Mouse (Mus musculus) embryonic facial prominence, embryonic 14.5 days (tissue): Measurements from ENCODE around the gene Sirt2. TPM values are rescaled to one million over a fixed set of nuclear protein-coding genes. Genes with fewer than 3 reads are reported as not detected.

Experiments used
- ATAC-seq: fragments of 200-750 bp; cut with Nextera tagmentation; 2 replicates; pipeline ENCODE4 v1.8.0; 2017; ENCODE audit warnings: low read depth, moderate number of reproducible peaks, moderate TSS enrichment
- DNase-seq: peaks from one replicate; pipeline ENCODE4 v3.0.0-alpha.2; 2015; ENCODE audit warnings: low spot score
- H3K27ac ChIP-seq: fragments of 300-500 bp; sonication (generic); replicated peaks from 2 replicates; pipeline ENCODE4 v1.5.1; 2014; ENCODE audit warnings: low read depth, mild to moderate bottlenecking, low read length, moderate library complexity
- H3K27me3 ChIP-seq: fragments of 300-500 bp; sonication (generic); replicated peaks from 2 replicates; pipeline ENCODE4 v1.6.1; 2014; ENCODE audit warnings: low read length; ENCODE audit not compliant: control insufficient read depth, insufficient read depth
- H3K36me3 ChIP-seq: fragments of 300-500 bp; sonication (generic); 2 replicates; pipeline ENCODE4 v1.6.1; 2014; ENCODE audit warnings: low read length, mixed read lengths; ENCODE audit not compliant: control insufficient read depth, insufficient read depth
- H3K4me1 ChIP-seq: fragments of 300-500 bp; sonication (generic); 2 replicates; pipeline ENCODE4 v1.6.1; 2014; ENCODE audit warnings: antibody characterized with exemption, low read length; ENCODE audit not compliant: control insufficient read depth, insufficient read depth
- H3K4me2 ChIP-seq: fragments of 300-500 bp; sonication (generic); 2 replicates; pipeline ENCODE4 v1.6.1; 2014; ENCODE audit warnings: low read depth, mild to moderate bottlenecking, low read length, moderate library complexity, mixed read lengths
- H3K4me3 ChIP-seq: fragments of 300-500 bp; sonication (generic); 2 replicates; pipeline ENCODE4 v1.5.1; 2014; ENCODE audit warnings: low read depth, mild to moderate bottlenecking, low read length
- H3K9ac ChIP-seq: fragments of 300-500 bp; sonication (generic); 2 replicates; pipeline ENCODE4 v1.6.1; 2014; ENCODE audit warnings: low read depth, mild to moderate bottlenecking, low read length, moderate library complexity, mixed read lengths
- H3K9me3 ChIP-seq: fragments of 300-500 bp; sonication (generic); 2 replicates; pipeline ENCODE4 v1.6.1; 2016; ENCODE audit warnings: low read length; ENCODE audit not compliant: control insufficient read depth
- WGBS: fragments of 180-500 bp; shearing (Covaris S2); extraction: QIAGEN DNeasy Blood & Tissue Kit; methylation state at CpG from one replicate; pipeline ENCODE4 v1.1.7; 2014; 5-methylcytosine and 5-hydroxymethylcytosine counted together
- polyA plus RNA-seq: library from polyadenylated mRNA; unstranded; fragments of >200 nt; fragmentation: Nextera tagmentation; extraction: Ambion mirVana; gene quantifications from 2 replicates; pipeline ENCODE4 v1.2.1, GENCODE M21; 2014

Gene Sirt2
- polyA plus RNA-seq: 76.8 and 79.3 TPM in 2 replicates

GRCm38 (mm10) chr7:28766173-28766879, at the start of gene Sirt2:
Sirt2 (plus strand) TSS chr7:28766735.
- ATAC-seq (peak; percentile 99), DNase-seq (peak; percentile 99)
- Histone ChIP-seq H3K36me3 (peaks cover 17% of the 10 kb centered on the region), H3K27me3 (no peaks in the 10 kb centered on the region), H3K4me1 (peaks cover 12% of the 10 kb centered on the region), H3K9me3 (no peaks in the 10 kb centered on the region), H3K9ac (peak within 1 kb of the TSS; percentile 72), H3K27ac (no peak within 1 kb of the TSS), H3K4me3 (peak within 1 kb of the TSS; percentile 65), H3K4me2 (peak within 1 kb of the TSS; percentile 65)
- under 1% methylated on average over 44 of the region's 45 CpGs for WGBS

- H3K27me3 ChIP-seq: no peaks in the 10 kb centered on the region
- 65% methylated on average over 10 of the region's 10 CpGs for WGBS
- no peaks in the 10 kb centered on the region for H3K9me3 ChIP-seq
- H3K4me2 ChIP-seq: peak overlapping the region; percentile 75
- H3K36me3 ChIP-seq: no peaks in the 10 kb centered on the region
- 0 out of 2 replicates have a peak overlapping the region, but pooled peaks have one; percentile 75 for H3K9ac ChIP-seq
- H3K4me3 ChIP-seq: peak overlapping the region; percentile 52
- no peak for ATAC-seq
- H3K4me1 ChIP-seq: peaks cover 5% of the 10 kb centered on the region
- no peak overlapping the region for H3K27ac ChIP-seq
- DNase-seq: no peak
These were observed 48.8 kb upstream of the Sirt2 start for GRCm38 (mm10) chr7:28717726-28718125.

- Histone ChIP-seq H3K9me3 (no peaks in the 10 kb centered on the region), H3K4me1 (peaks cover 5% of the 10 kb centered on the region), H3K27ac (no peak overlapping the region), H3K4me3 (no peak overlapping the region), H3K36me3 (no peaks in the 10 kb centered on the region), H3K4me2 (0 out of 2 replicates have a peak overlapping the region, but pooled peaks have one; percentile 10), H3K9ac (0 out of 2 replicates have a peak overlapping the region, but pooled peaks have one; percentile 14), H3K27me3 (no peaks in the 10 kb centered on the region)
- WGBS: 30% methylated on average over 4 of the region's 4 CpGs
- ATAC-seq (no peak), DNase-seq (no peak)
These were observed 47.4 kb upstream of the Sirt2 start for GRCm38 (mm10) chr7:28719159-28719558.

GRCm38 (mm10) chr7:28719650-28720049, 46.9 kb upstream of the Sirt2 start:
- DNase-seq (no peak), ATAC-seq (no peak)
- 78% methylated on average over 2 of the region's 2 CpGs for WGBS
- no peak overlapping the region for H3K9ac ChIP-seq
- H3K4me3 ChIP-seq: no peak overlapping the region
- peaks cover 5% of the 10 kb centered on the region for H3K4me1 ChIP-seq
- no peaks in the 10 kb centered on the region for H3K27me3 ChIP-seq
- H3K4me2 ChIP-seq: no peak overlapping the region
- H3K27ac ChIP-seq: 0 out of 2 replicates have a peak overlapping the region, but pooled peaks have one; percentile 10
- peaks cover 2% of the 10 kb centered on the region for H3K36me3 ChIP-seq
- no peaks in the 10 kb centered on the region for H3K9me3 ChIP-seq

GRCm38 (mm10) chr7:28720753-28721537, 45.6 kb upstream of the Sirt2 start:
- DNase-seq (peak; percentile 88), ATAC-seq (peak; percentile 64)
- Histone ChIP-seq H3K27me3 (no peaks in the 10 kb centered on the region), H3K4me3 (no peak overlapping the region), H3K4me1 (peaks cover 4% of the 10 kb centered on the region), H3K9me3 (no peaks in the 10 kb centered on the region), H3K36me3 (peaks cover 6% of the 10 kb centered on the region), H3K9ac (no peak overlapping the region), H3K4me2 (no peak overlapping the region), H3K27ac (no peak overlapping the region)
- 40% methylated on average over 3 of the region's 3 CpGs for WGBS

GRCm38 (mm10) chr7:28722079-28722478, 44.5 kb upstream of the Sirt2 start:
- Histone ChIP-seq H3K4me1 (no peaks in the 10 kb centered on the region), H3K9ac (no peak overlapping the region), H3K4me3 (no peak overlapping the region), H3K27ac (no peak overlapping the region), H3K27me3 (no peaks in the 10 kb centered on the region), H3K9me3 (no peaks in the 10 kb centered on the region), H3K4me2 (no peak overlapping the region), H3K36me3 (peaks cover 6% of the 10 kb centered on the region)
- DNase-seq (no peak), ATAC-seq (no peak)
- WGBS: 91% methylated on average over 7 of the region's 7 CpGs

- no peak for DNase-seq
- 96% methylated on average over 2 of the region's 2 CpGs for WGBS
These were observed 41.9 kb upstream of the Sirt2 start for GRCm38 (mm10) chr7:28724613-28725012.

GRCm38 (mm10) chr7:28726600-28726999, 39.9 kb upstream of the Sirt2 start:
- 9% methylated on average over 14 of the region's 14 CpGs for WGBS
- peak; percentile 87 for DNase-seq
- H3K9ac ChIP-seq: no peak overlapping the region
- H3K27me3 ChIP-seq: no peaks in the 10 kb centered on the region
- H3K4me3 ChIP-seq: no peak overlapping the region
- H3K27ac ChIP-seq: no peak overlapping the region
- no peaks in the 10 kb centered on the region for H3K4me1 ChIP-seq
- H3K9me3 ChIP-seq: peaks cover 4% of the 10 kb centered on the region
- H3K4me2 ChIP-seq: no peak overlapping the region
- H3K36me3 ChIP-seq: peaks cover 19% of the 10 kb centered on the region
- ATAC-seq: peak; percentile 63

More at GRCm38 (mm10) chr7:28724613-28725012, 41.9 kb upstream of the Sirt2 start:
- ATAC-seq: no peak
- no peak overlapping the region for H3K9ac ChIP-seq
- H3K4me1 ChIP-seq: no peaks in the 10 kb centered on the region
- no peak overlapping the region for H3K4me2 ChIP-seq
- no peaks in the 10 kb centered on the region for H3K27me3 ChIP-seq
- H3K9me3 ChIP-seq: no peaks in the 10 kb centered on the region
- no peak overlapping the region for H3K4me3 ChIP-seq
- H3K27ac ChIP-seq: no peak overlapping the region
- peaks cover 6% of the 10 kb centered on the region for H3K36me3 ChIP-seq
